Comparison of ENCODE assay signal across 9 mouse cellular contexts in the genomic region with DNA sequence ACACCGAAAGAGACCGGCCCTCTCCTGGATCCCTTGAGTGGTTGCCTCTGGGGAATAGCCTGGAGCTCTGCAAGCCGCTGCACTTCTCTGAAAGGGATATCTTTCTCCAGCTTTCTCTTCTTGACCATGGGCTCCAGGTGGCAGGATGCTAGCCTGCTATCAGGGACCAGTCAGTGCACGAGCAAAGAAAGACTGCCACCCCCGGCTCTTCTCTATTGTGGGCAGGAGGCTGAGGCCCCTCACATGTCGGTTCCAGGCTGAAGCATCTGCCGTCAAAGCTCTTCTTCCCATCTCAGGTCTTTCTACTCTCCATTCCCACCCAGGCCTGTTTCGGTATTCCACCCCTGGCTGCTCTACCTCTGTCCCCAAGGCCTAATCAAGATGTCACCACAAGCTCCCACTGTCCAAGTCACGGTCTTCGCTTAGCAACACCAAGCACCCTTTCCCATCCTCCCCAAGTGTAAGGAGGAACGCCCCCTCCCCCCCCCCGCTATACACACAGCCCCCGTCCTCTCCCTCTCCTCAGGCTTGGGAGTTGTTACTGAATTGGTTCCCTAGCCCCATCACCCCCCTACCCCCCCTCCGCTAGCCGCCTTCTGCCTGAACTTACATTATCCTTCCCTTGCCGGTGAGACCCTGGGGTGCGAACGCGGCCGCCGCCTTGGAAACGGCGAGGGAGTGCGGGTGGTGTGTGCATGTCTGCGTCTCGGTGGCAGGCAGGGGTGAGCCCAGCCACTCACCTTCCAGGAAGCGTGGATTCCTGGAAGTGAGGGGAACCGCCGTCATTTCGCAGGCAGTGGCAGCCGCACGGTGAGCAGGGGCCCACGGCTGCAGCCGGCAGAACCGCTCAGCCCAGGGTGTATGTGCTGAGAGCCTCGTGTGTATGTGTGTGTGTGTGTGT. TPM values are rescaled to one million over a fixed set of nuclear protein-coding genes. Genes with fewer than 3 reads are reported as not detected.
DNase-seq lines count a peak whose midpoint lies in the region; ATAC-seq and TF ChIP-seq lines count a peak whose summit lies in the region.
"Had no signal": no experiment of that assay in that cellular context is flagged by ENCODE, and none has a peak within 500 bp of the region (broad histone marks: within the 10 kb centered on the region; RNA-seq: fewer than 3 reads in every experiment).

Ikzf4 (minus strand) TSS at position 881 of the 901 bp plus-strand sequence.

- peaks cover 3% of the 10 kb centered on the region for H3K4me1 ChIP-seq in heart, adult 2 months (ENCODE audit: control insufficient read depth, insufficient read depth, low read length)
- peaks cover 14% of the 10 kb centered on the region for H3K4me1 ChIP-seq in intestine, embryonic 15.5 days (replicated peaks)
- H3K4me1 ChIP-seq in limb, embryonic 12.5 days (replicated peaks) = peaks cover 29% of the 10 kb centered on the region
- peaks cover 28% of the 10 kb centered on the region for H3K4me1 ChIP-seq in midbrain, embryonic 14.5 days (ENCODE audit: control insufficient read depth, insufficient read depth, low read length)
- H3K4me1 ChIP-seq in thymus, adult 2 months (replicated peaks; ENCODE audit: control insufficient read depth, insufficient read depth, low read length) = peaks cover 14% of the 10 kb centered on the region

- ATAC-seq in intestine, embryonic 15.5 days = peak; percentile 84
- ATAC-seq in limb, embryonic 12.5 days (ENCODE audit: insufficient number of reproducible peaks, insufficient read depth, low FRiP score, low TSS enrichment, low read depth) = peak; percentile 66
- ATAC-seq in midbrain, embryonic 14.5 days (ENCODE audit: low FRiP score, low TSS enrichment) = peak; percentile 75

- no peaks in the 10 kb centered on the region for H3K36me3 ChIP-seq in heart, adult 2 months (ENCODE audit: control insufficient read depth, insufficient read depth, low read length)
- H3K36me3 ChIP-seq in intestine, embryonic 15.5 days = no peaks in the 10 kb centered on the region
- peaks cover 19% of the 10 kb centered on the region; the same call in 1 of the 2 replicates for H3K36me3 ChIP-seq in limb, embryonic 12.5 days
- peaks cover 22% of the 10 kb centered on the region for H3K36me3 ChIP-seq in midbrain, embryonic 14.5 days (ENCODE audit: control insufficient read depth, insufficient read depth, low read length)
- H3K36me3 ChIP-seq in thymus, adult 2 months (ENCODE audit: control insufficient read depth, insufficient read depth, low read length) = no peaks in the 10 kb centered on the region

- H3K27ac ChIP-seq in heart, adult 2 months = peak within 1 kb of the TSS; percentile 75
- peak within 1 kb of the TSS; percentile 56; the same call in 1 of the 2 replicates for H3K27ac ChIP-seq in intestine, embryonic 15.5 days
- H3K27ac ChIP-seq in limb, embryonic 12.5 days = peak within 1 kb of the TSS; percentile 83
- peak within 1 kb of the TSS; percentile 93 for H3K27ac ChIP-seq in midbrain, embryonic 14.5 days (replicated peaks; ENCODE audit: low read depth, low read length)
- H3K27ac ChIP-seq in thymus, adult 2 months (ENCODE audit: control insufficient read depth, insufficient read depth, low read length) = no peak within 1 kb of the TSS

- TF ChIP-seq POLR2A in heart, adult 2 months (IDR thresholded peaks at IDR 0.05; ENCODE audit: insufficient read depth, low read depth, low read length) = no peak
- TF ChIP-seq POLR2A in thymus, adult 2 months (IDR thresholded peaks at IDR 0.05; ENCODE audit: control insufficient read depth, extremely low read depth, insufficient read depth, low read length, poor library complexity) = no peak

- no peaks in the 10 kb centered on the region for H3K9me3 ChIP-seq in intestine, embryonic 15.5 days
- no peaks in the 10 kb centered on the region for H3K9me3 ChIP-seq in limb, embryonic 12.5 days
- H3K9me3 ChIP-seq in midbrain, embryonic 14.5 days (ENCODE audit: control insufficient read depth, low read length) = no peaks in the 10 kb centered on the region

- no peaks in the 10 kb centered on the region for H3K27me3 ChIP-seq in heart, adult 2 months (ENCODE audit: control insufficient read depth, insufficient read depth, low read length)
- no peaks in the 10 kb centered on the region for H3K27me3 ChIP-seq in intestine, embryonic 15.5 days (replicated peaks)
- no peaks in the 10 kb centered on the region; the same call in 1 of the 2 replicates for H3K27me3 ChIP-seq in limb, embryonic 12.5 days
- no peaks in the 10 kb centered on the region for H3K27me3 ChIP-seq in midbrain, embryonic 14.5 days (ENCODE audit: control insufficient read depth, insufficient read depth, low read length)
- H3K27me3 ChIP-seq in thymus, adult 2 months (ENCODE audit: control insufficient read depth, insufficient read depth, low read length) = no peaks in the 10 kb centered on the region

- H3K4me3 ChIP-seq in heart, adult 2 months = peak within 1 kb of the TSS; percentile 57
- H3K4me3 ChIP-seq in intestine, embryonic 15.5 days (replicated peaks) = peak within 1 kb of the TSS; percentile 50
- H3K4me3 ChIP-seq in limb, embryonic 12.5 days (replicated peaks) = peak within 1 kb of the TSS; percentile 57
- peak within 1 kb of the TSS; percentile 55 for H3K4me3 ChIP-seq in midbrain, embryonic 14.5 days (replicated peaks; ENCODE audit: low read depth, low read length)
- H3K4me3 ChIP-seq in thymus, adult 2 months (ENCODE audit: control insufficient read depth, insufficient read depth, low read length) = peak within 1 kb of the TSS; percentile 45

- TF ChIP-seq CTCF in heart, adult 2 months (IDR thresholded peaks at IDR 0.05) = no peak
- no peak for TF ChIP-seq CTCF in thymus, adult 2 months (IDR thresholded peaks at IDR 0.05; ENCODE audit: borderline replicate concordance, control insufficient read depth, extremely low read depth, insufficient read depth, low read length, poor library complexity)

- intact Hi-C loops in heart, adult 2 months (cut with DNase I) = no loop called here

- DNase-seq in heart, adult 2 months = peak; percentile 45 to 64
- DNase-seq in heart, adult 8-10 months (ENCODE audit: low spot score) = no peak
- DNase-seq in cerebellum, adult 8-10 months = peak; percentile 59
- DNase-seq in frontal cortex, postnatal 10 days (ENCODE audit: low spot score in 2 of 2) = peak; percentile 36 to 58
- peak; percentile 78 for DNase-seq in midbrain, embryonic 14.5 days
- DNase-seq in thymus, adult 2 months = peak; percentile 43

- 12% methylated on average over 36 of the region's 36 CpGs for WGBS in heart, adult 2 months
- 10% methylated on average over 36 of the region's 36 CpGs for whole genome bisulfite sequencing in intestine, embryonic 15.5 days
- 4% methylated on average over 36 of the region's 36 CpGs for WGBS in limb, embryonic 12.5 days
- 1% methylated on average over 36 of the region's 36 CpGs for WGBS in midbrain, embryonic 14.5 days
- WGBS in thymus, adult 2 months = 12% methylated on average over 35 of the region's 36 CpGs

- H3K9ac ChIP-seq in heart, adult 2 months (ENCODE audit: low read depth, low read length) = peak within 1 kb of the TSS; percentile 72
- H3K9ac ChIP-seq in intestine, embryonic 15.5 days = peak within 1 kb of the TSS; percentile 66
- H3K9ac ChIP-seq in limb, embryonic 12.5 days (replicated peaks) = peak within 1 kb of the TSS; percentile 71
- H3K9ac ChIP-seq in midbrain, embryonic 14.5 days (replicated peaks; ENCODE audit: low read length) = peak within 1 kb of the TSS; percentile 72

- no peaks in the 10 kb centered on the region for H3K79me2 ChIP-seq in heart, adult 2 months (replicated peaks; ENCODE audit: control insufficient read depth, insufficient read depth, low read length)

- H3K4me2 ChIP-seq in intestine, embryonic 15.5 days (replicated peaks) = peak within 1 kb of the TSS; percentile 92
- peak within 1 kb of the TSS; percentile 84 for H3K4me2 ChIP-seq in limb, embryonic 12.5 days
- H3K4me2 ChIP-seq in midbrain, embryonic 14.5 days (ENCODE audit: low read length) = peak within 1 kb of the TSS; percentile 72

- TF ChIP-seq EP300 in heart, adult 2 months (IDR thresholded peaks at IDR 0.05; ENCODE audit: insufficient read depth, low read depth, low read length) = no peak

RNA-seq across cellular contexts. Expression of gene Ikzf4, which starts in this region (rescaled TPM):
- 1 to 10 TPM in 1 of 2 experiments, under 1 TPM in 1; 0.97 to 1.8 TPM for total RNA-seq in heart, adult 2 months (2021)
- 0.88 TPM in 2 replicates for polyA plus RNA-seq in heart, adult 2 months (2012; rRNA removed)
- total RNA-seq in heart, adult 8-10 months (2022) = 1 to 10 TPM in 1 of 4 experiments, under 1 TPM in 3; 0.49 to 2.3 (median 0.55) TPM
- 1.9 and 2.2 TPM in 2 replicates for polyA plus RNA-seq in intestine, embryonic 15.5 days (2015; fragmentation: Nextera tagmentation; extraction: Ambion mirVana)
- polyA plus RNA-seq in limb, embryonic 12.5 days (2016; fragmentation: Nextera tagmentation; extraction: Ambion mirVana) = 3.4 and 4.0 TPM in 2 replicates
- 21.2 and 23.6 TPM in 2 replicates for polyA plus RNA-seq in midbrain, embryonic 14.5 days (2014; fragmentation: Nextera tagmentation; extraction: Ambion mirVana)
- 6.7 and 8.6 TPM in 2 replicates for polyA plus RNA-seq in thymus, adult 2 months (2012; rRNA removed)
- total RNA-seq: MEL had no signal
